Mouse (Mus musculus) adrenal gland, adult 8-10 months (tissue): ENCODE results near the gene Vmn1r82. TPM values are rescaled to one million over a fixed set of nuclear protein-coding genes. Genes with fewer than 3 reads are reported as not detected.

Experiments used
- DNase-seq: peaks from one replicate; pipeline ENCODE4 v3.0.0; 2022
- total RNA-seq, 4 experiments: library from RNA; stranded (reverse); gene quantifications; 2 replicates each; pipeline ENCODE4 v1.2.4; 2022

Vmn1r82 gene
- total RNA-seq, result not detected

DNA sequence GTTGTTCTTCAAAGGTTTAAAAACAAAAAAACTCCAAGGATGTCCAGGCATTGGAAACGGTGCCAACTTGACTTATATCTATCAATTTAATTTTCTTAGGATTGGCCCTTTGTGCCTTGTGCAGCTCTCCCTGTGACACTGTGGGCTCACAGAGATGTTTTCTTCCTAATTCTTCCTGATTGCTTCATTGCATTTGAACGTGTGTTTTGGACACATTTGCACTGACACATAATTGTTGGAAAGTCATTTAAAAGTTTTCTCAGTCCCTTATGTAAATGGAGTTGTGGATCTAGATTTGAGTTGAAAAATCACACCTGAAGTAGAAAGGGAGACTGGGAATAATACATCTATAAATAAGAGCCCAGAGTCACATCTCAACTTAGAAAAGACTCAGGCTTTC is at the start of gene Vmn1r82:
Gene Vmn1r82 (plus strand): TSS at position 301 of the 400 bp plus-strand sequence.
- DNase-seq, result no peak

GRCm38 (mm10) chr7:12268169-12268568 is 32.1 kb upstream of the Vmn1r82 start, which contains the start of gene Vmn1r81:
TSS of gene Vmn1r81 (minus strand) at chr7:12268269.
- DNase-seq, result no peak

DNA sequence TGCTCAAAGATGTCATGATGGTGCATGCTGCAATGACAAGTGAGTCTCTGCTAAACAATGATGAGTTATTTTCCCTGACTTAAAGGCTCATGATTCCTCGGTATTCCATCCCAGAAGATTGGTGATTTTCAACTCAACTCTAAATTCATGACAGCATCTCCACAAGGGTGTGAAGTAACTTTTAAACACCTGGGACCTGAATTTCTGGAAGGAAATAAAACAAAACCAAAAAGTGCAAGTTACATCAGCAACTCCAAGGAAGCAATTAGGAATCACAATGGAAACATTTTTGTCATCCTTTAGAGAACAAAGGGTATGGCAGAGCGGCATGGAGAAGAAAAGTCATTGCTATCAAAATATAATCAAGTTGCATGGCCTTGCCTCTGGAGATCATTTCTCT is 29.2 kb downstream of the Vmn1r82 start, which contains the start of gene Vmn1r83:
Gene Vmn1r83 (minus strand): TSS at position 101 of the 400 bp plus-strand sequence.
- DNase-seq, result no peak

Other genes starting within 250 kb of the Vmn1r82 start
- not detected for gene Vmn1r78, start 150.2 kb upstream of the Vmn1r82 start, total RNA-seq
- under 1 TPM in 1 of 4 experiments, not detected in 3; 0.03 TPM for gene Vmn1r79, start 129.2 kb upstream of the Vmn1r82 start, total RNA-seq
- gene Vmn1r80, start 111.1 kb upstream of the Vmn1r82 start, total RNA-seq, result not detected
- not detected for gene Vmn1r81, start 32.2 kb upstream of the Vmn1r82 start, total RNA-seq
- not detected for gene Vmn1r83, start 29.1 kb downstream of the Vmn1r82 start, total RNA-seq
- not detected for gene Vmn1r84, start 68.8 kb downstream of the Vmn1r82 start, total RNA-seq
- 1 to 10 TPM; 3.9 to 8.5 (median 7.0) TPM for gene Zfp551, start 122.3 kb downstream of the Vmn1r82 start, total RNA-seq
- 10 to 100 TPM in 3 of 4 experiments, 1 to 10 TPM in 1; 8.7 to 14.9 (median 12.4) TPM for gene Zfp606, start 177.9 kb downstream of the Vmn1r82 start, total RNA-seq
- gene 2900092C05Rik, start 212.1 kb downstream of the Vmn1r82 start, total RNA-seq, result not detected